In genomic region chr7:46523215-46523614, GRCm38 (mm10) we compare ENCODE assay signal across 23 mouse cellular contexts.
"Had no signal": no experiment of that assay in that cellular context is flagged by ENCODE, and none has a peak within 500 bp of the region (broad histone marks: within the 10 kb centered on the region; RNA-seq: fewer than 3 reads in every experiment).

No protein-coding gene starts in this region.

- H3K9ac ChIP-seq: heart, embryonic 13.5 days; heart, embryonic 15.5 days; hindbrain, embryonic 13.5 days; hindbrain, embryonic 15.5 days; kidney, embryonic 15.5 days; limb, embryonic 13.5 days; limb, embryonic 15.5 days had no signal

- H3K4me2 ChIP-seq: heart, embryonic 11.5 days; heart, embryonic 13.5 days; heart, embryonic 15.5 days; hindbrain, embryonic 13.5 days; hindbrain, embryonic 15.5 days; kidney, embryonic 15.5 days; limb, embryonic 13.5 days; limb, embryonic 15.5 days had no signal

- H3K27ac ChIP-seq: heart, adult 2 months; heart, embryonic 13.5 days; heart, embryonic 15.5 days; hindbrain, embryonic 13.5 days; hindbrain, embryonic 15.5 days; hindbrain, postnatal 0 days; kidney, embryonic 15.5 days; kidney, postnatal 0 days; limb, embryonic 13.5 days; limb, embryonic 15.5 days had no signal

- H3K4me1 ChIP-seq: heart, embryonic 13.5 days; heart, embryonic 15.5 days; kidney, embryonic 15.5 days; limb, embryonic 13.5 days; limb, embryonic 15.5 days had no signal

- ATAC-seq: hindbrain, postnatal 0 days had no signal

- H3K36me3 ChIP-seq: heart, embryonic 13.5 days; heart, embryonic 15.5 days; hindbrain, embryonic 13.5 days; hindbrain, embryonic 15.5 days; kidney, embryonic 15.5 days; limb, embryonic 13.5 days; limb, embryonic 15.5 days had no signal

- H3K27me3 ChIP-seq: heart, embryonic 13.5 days; heart, embryonic 15.5 days; hindbrain, embryonic 13.5 days; hindbrain, embryonic 15.5 days; kidney, embryonic 15.5 days; limb, embryonic 13.5 days; limb, embryonic 15.5 days had no signal

- H3K4me3 ChIP-seq: heart, adult 2 months; heart, embryonic 13.5 days; heart, embryonic 15.5 days; hindbrain, embryonic 13.5 days; hindbrain, embryonic 15.5 days; kidney, embryonic 15.5 days; limb, embryonic 13.5 days; limb, embryonic 15.5 days had no signal

- H3K9me3 ChIP-seq: heart, embryonic 13.5 days; heart, embryonic 15.5 days; hindbrain, embryonic 13.5 days; hindbrain, embryonic 15.5 days; kidney, embryonic 15.5 days; limb, embryonic 13.5 days; limb, embryonic 15.5 days had no signal

- DNase-seq: gastrocnemius, postnatal 10 days; gastrocnemius, postnatal 25 days; heart, adult 2 months; heart, postnatal 14 days; heart, postnatal 36 days; kidney, adult 11 months; kidney, adult 2 months; kidney, adult 9 months; kidney, postnatal 14 days; kidney, postnatal 36 days; layer of hippocampus, adult 9-11 months; layer of hippocampus, postnatal 36 days; left cerebral cortex, postnatal 4 days had no signal
